Comparison of ENCODE assay signal across 16 mouse cellular contexts in genomic region chr19:37579607-37580006, GRCm38 (mm10). TPM values are rescaled to one million over a fixed set of nuclear protein-coding genes. Genes with fewer than 3 reads are reported as not detected.
DNase-seq lines count a peak whose midpoint lies in the region; ATAC-seq and TF ChIP-seq lines count a peak whose summit lies in the region.
"Had no signal": no experiment of that assay in that cellular context is flagged by ENCODE, and none has a peak within 500 bp of the region (broad histone marks: within the 10 kb centered on the region; RNA-seq: fewer than 3 reads in every experiment).

No protein-coding gene starts in this region.

- no peak overlapping the region for H3K27ac ChIP-seq in embryonic facial prominence, embryonic 11.5 days (replicated peaks; ENCODE audit: low read depth, low read length)
- H3K27ac ChIP-seq in embryonic facial prominence, embryonic 10.5 days (replicated peaks), result no peak overlapping the region; the same call in 1 of the 2 replicates
- H3K27ac ChIP-seq in heart, embryonic 16.5 days (ENCODE audit: low read length), result no peak overlapping the region
- H3K27ac ChIP-seq in heart, adult 2 months, result no peak overlapping the region
- H3K27ac ChIP-seq in lung, embryonic 16.5 days (ENCODE audit: low read length), result no peak overlapping the region
- H3K27ac ChIP-seq: hindbrain, postnatal 0 days; liver, embryonic 15.5 days had no signal

- H3K79me2 ChIP-seq in heart, adult 2 months (replicated peaks; ENCODE audit: control insufficient read depth, insufficient read depth, low read length), result no peaks in the 10 kb centered on the region

- WGBS in embryonic facial prominence, embryonic 11.5 days, result 49% methylated on average over 4 of the region's 4 CpGs
- WGBS in embryonic facial prominence, embryonic 10.5 days, result 53% methylated on average over 4 of the region's 4 CpGs
- WGBS in heart, embryonic 16.5 days, result 40% methylated on average over 4 of the region's 4 CpGs
- 59% methylated on average over 4 of the region's 4 CpGs for WGBS in heart, adult 2 months
- WGBS in lung, embryonic 16.5 days, result 22% methylated on average over 4 of the region's 4 CpGs

- no peak for TF ChIP-seq POLR2A in heart, adult 2 months (IDR thresholded peaks at IDR 0.05; ENCODE audit: insufficient read depth, low read depth, low read length)

- H3K4me2 ChIP-seq in embryonic facial prominence, embryonic 11.5 days (ENCODE audit: low read depth, low read length), result no peak overlapping the region
- H3K4me2 ChIP-seq in heart, embryonic 16.5 days (ENCODE audit: low read depth, low read length), result no peak overlapping the region
- H3K4me2 ChIP-seq in lung, embryonic 16.5 days (ENCODE audit: low read depth, low read length), result no peak overlapping the region
- H3K4me2 ChIP-seq: liver, embryonic 15.5 days had no signal

- TF ChIP-seq EP300 in heart, adult 2 months (IDR thresholded peaks at IDR 0.05; ENCODE audit: insufficient read depth, low read depth, low read length), result no peak

- intact Hi-C loops in heart, adult 2 months (cut with DNase I), result no loop called here

- H3K4me3 ChIP-seq in embryonic facial prominence, embryonic 11.5 days (ENCODE audit: low read depth, low read length), result no peak overlapping the region
- H3K4me3 ChIP-seq in embryonic facial prominence, embryonic 10.5 days, result no peak overlapping the region
- H3K4me3 ChIP-seq in heart, embryonic 16.5 days (ENCODE audit: low read length), result no peak overlapping the region
- H3K4me3 ChIP-seq in heart, adult 2 months, result no peak overlapping the region
- H3K4me3 ChIP-seq in lung, embryonic 16.5 days (ENCODE audit: low read length), result no peak overlapping the region
- H3K4me3 ChIP-seq: erythroblast, embryonic 14.5 days; liver, embryonic 15.5 days had no signal

- H3K9me3 ChIP-seq in embryonic facial prominence, embryonic 11.5 days (replicated peaks; ENCODE audit: control insufficient read depth, low read length), result no peaks in the 10 kb centered on the region
- no peaks in the 10 kb centered on the region for H3K9me3 ChIP-seq in embryonic facial prominence, embryonic 10.5 days
- no peaks in the 10 kb centered on the region for H3K9me3 ChIP-seq in heart, embryonic 16.5 days (replicated peaks; ENCODE audit: control insufficient read depth, low read length)
- no peaks in the 10 kb centered on the region for H3K9me3 ChIP-seq in lung, embryonic 16.5 days (ENCODE audit: control insufficient read depth, low read length)
- H3K9me3 ChIP-seq: liver, embryonic 15.5 days had no signal

- no peaks in the 10 kb centered on the region for H3K4me1 ChIP-seq in embryonic facial prominence, embryonic 11.5 days (ENCODE audit: control insufficient read depth, insufficient read depth, low read length)
- H3K4me1 ChIP-seq in embryonic facial prominence, embryonic 10.5 days, result peaks cover 5% of the 10 kb centered on the region; the same call in 1 of the 2 replicates
- no peaks in the 10 kb centered on the region for H3K4me1 ChIP-seq in heart, embryonic 16.5 days (ENCODE audit: control insufficient read depth, insufficient read depth, low read length)
- H3K4me1 ChIP-seq in heart, adult 2 months (ENCODE audit: control insufficient read depth, insufficient read depth, low read length), result no peaks in the 10 kb centered on the region
- H3K4me1 ChIP-seq in lung, embryonic 16.5 days (replicated peaks; ENCODE audit: control insufficient read depth, insufficient read depth, low read length), result no peaks in the 10 kb centered on the region; the same call in 1 of the 2 replicates
- H3K4me1 ChIP-seq: liver, embryonic 15.5 days had no signal

- no peak overlapping the region for H3K9ac ChIP-seq in embryonic facial prominence, embryonic 11.5 days (replicated peaks; ENCODE audit: low read length)
- H3K9ac ChIP-seq in heart, embryonic 16.5 days (ENCODE audit: low read length), result no peak overlapping the region
- H3K9ac ChIP-seq in heart, adult 2 months (ENCODE audit: low read depth, low read length), result no peak overlapping the region
- no peak overlapping the region for H3K9ac ChIP-seq in lung, embryonic 16.5 days (ENCODE audit: low read length)
- H3K9ac ChIP-seq: liver, embryonic 15.5 days had no signal

- peak; percentile 21 for DNase-seq in embryonic facial prominence, embryonic 11.5 days (ENCODE audit: low spot score)
- no peak for DNase-seq in embryonic facial prominence, embryonic 10.5 days (ENCODE audit: low spot score)
- DNase-seq in heart, adult 2 months, result no peak
- no peak for DNase-seq in lung, adult 18-20 months
- peak; percentile 52 for DNase-seq in embryo, embryonic 11 days
- no peak for DNase-seq in cerebellum, postnatal 36 days
- DNase-seq: adrenal gland, postnatal 10 days; cerebellum, postnatal 25 days; kidney, postnatal 14 days; layer of hippocampus, postnatal 36 days; right cerebral cortex, adult 18-20 months had no signal

- H3K36me3 ChIP-seq in embryonic facial prominence, embryonic 11.5 days (replicated peaks; ENCODE audit: control insufficient read depth, insufficient read depth, low read depth, low read length), result no peaks in the 10 kb centered on the region
- no peaks in the 10 kb centered on the region for H3K36me3 ChIP-seq in embryonic facial prominence, embryonic 10.5 days (replicated peaks)
- H3K36me3 ChIP-seq in heart, embryonic 16.5 days (ENCODE audit: control insufficient read depth, insufficient read depth), result no peaks in the 10 kb centered on the region
- no peaks in the 10 kb centered on the region for H3K36me3 ChIP-seq in heart, adult 2 months (ENCODE audit: control insufficient read depth, insufficient read depth, low read length)
- H3K36me3 ChIP-seq in lung, embryonic 16.5 days (ENCODE audit: control insufficient read depth, insufficient read depth, low read length), result no peaks in the 10 kb centered on the region; the same call in 1 of the 2 replicates

- no peak for TF ChIP-seq CTCF in heart, adult 2 months (IDR thresholded peaks at IDR 0.05)

- H3K27me3 ChIP-seq in embryonic facial prominence, embryonic 11.5 days (ENCODE audit: control insufficient read depth, insufficient read depth, low read length), result no peaks in the 10 kb centered on the region
- H3K27me3 ChIP-seq in embryonic facial prominence, embryonic 10.5 days (replicated peaks; ENCODE audit: low read depth, poor library complexity, severe bottlenecking), result no peaks in the 10 kb centered on the region
- no peaks in the 10 kb centered on the region for H3K27me3 ChIP-seq in heart, embryonic 16.5 days (ENCODE audit: control insufficient read depth, insufficient read depth, low read length)
- H3K27me3 ChIP-seq in heart, adult 2 months (ENCODE audit: control insufficient read depth, insufficient read depth, low read length), result no peaks in the 10 kb centered on the region
- no peaks in the 10 kb centered on the region for H3K27me3 ChIP-seq in lung, embryonic 16.5 days (ENCODE audit: control insufficient read depth, insufficient read depth, low read depth, low read length)
- H3K27me3 ChIP-seq: liver, embryonic 15.5 days had no signal

- ATAC-seq in embryonic facial prominence, embryonic 11.5 days (replicated peaks; ENCODE audit: insufficient number of reproducible peaks, low FRiP score, low TSS enrichment, low read depth), result 0 out of 2 replicates have a peak, but pooled peaks have one; percentile 34
- peak; percentile 85 for ATAC-seq in heart, embryonic 16.5 days (replicated peaks; ENCODE audit: extremely low read depth, insufficient read depth, low FRiP score)
- peak; percentile 73 for ATAC-seq in lung, embryonic 16.5 days (ENCODE audit: low read depth)
- ATAC-seq: hindbrain, postnatal 0 days had no signal

RNA-seq across cellular contexts. Expression of gene Exoc6, which starts 29.4 kb away (rescaled TPM):
- polyA plus RNA-seq in embryonic facial prominence, embryonic 11.5 days (2014; fragmentation: Nextera tagmentation; extraction: Ambion mirVana), result 10.3 and 10.7 TPM in 2 replicates
- 7.5 and 8.5 TPM in 2 replicates for polyA plus RNA-seq in embryonic facial prominence, embryonic 10.5 days (2016; fragmentation: Nextera tagmentation; extraction: Ambion mirVana)
- 18.7 and 20.5 TPM in 2 replicates for polyA plus RNA-seq in heart, embryonic 16.5 days (2015; fragmentation: Nextera tagmentation; extraction: Ambion mirVana)
- total RNA-seq in heart, adult 2 months (2021), result 10 to 100 TPM; 29.8 to 34.2 TPM
- polyA plus RNA-seq in heart, adult 2 months (2012; rRNA removed), result 13.8 and 19.8 TPM in 2 replicates
- 13.2 and 13.7 TPM in 2 replicates for polyA plus RNA-seq in lung, embryonic 16.5 days (2015; fragmentation: Nextera tagmentation; extraction: Ambion mirVana)

Comparison
In these comparisons a context has a peak if more than half of its experiments do, and no peak if none do; other contexts are left out.
1. DNase-seq: peak in embryonic facial prominence, embryonic 11.5 days (single experiment) and embryo, embryonic 11 days (single experiment); none in embryonic facial prominence, embryonic 10.5 days (single experiment), heart, adult 2 months (0 of 2), lung, adult 18-20 months (0 of 2) and cerebellum, postnatal 36 days (0 of 2).
2. ATAC-seq: peak in every context shown above with its lines; median percentile 85 in heart, embryonic 16.5 days; 73 in lung, embryonic 16.5 days; 34 in embryonic facial prominence, embryonic 11.5 days.